Mouse (Mus musculus) stomach, embryonic 15.5 days (tissue): ENCODE results near the gene Shox2. TPM values are rescaled to one million over a fixed set of nuclear protein-coding genes. Genes with fewer than 3 reads are reported as not detected.

Source experiments
- ATAC-seq: fragments of 200-750 bp; cut with Nextera tagmentation; 2 replicates; pipeline ENCODE4 v1.8.0; 2017; ENCODE audit warnings: low read depth, moderate number of reproducible peaks, moderate TSS enrichment; ENCODE audit not compliant: insufficient read depth, low FRiP score
- H3K27ac ChIP-seq: fragments of 300-500 bp; sonication (generic); 2 replicates; pipeline ENCODE4 v1.5.1; 2015; ENCODE audit warnings: mild to moderate bottlenecking, inconsistent platforms
- H3K27me3 ChIP-seq: fragments of 300-500 bp; sonication (generic); replicated peaks from 2 replicates; pipeline ENCODE4 v1.6.1; 2015; ENCODE audit warnings: inconsistent platforms
- H3K36me3 ChIP-seq: fragments of 300-500 bp; sonication (generic); 2 replicates; pipeline ENCODE4 v1.6.1; 2015; ENCODE audit warnings: inconsistent platforms
- H3K4me1 ChIP-seq: fragments of 300-500 bp; sonication (generic); 2 replicates; pipeline ENCODE4 v1.6.1; 2015; ENCODE audit warnings: inconsistent platforms
- H3K4me2 ChIP-seq: fragments of 300-500 bp; sonication (generic); 2 replicates; pipeline ENCODE4 v1.6.1; 2015; ENCODE audit warnings: mild to moderate bottlenecking, inconsistent platforms
- H3K4me3 ChIP-seq: fragments of 300-500 bp; sonication (generic); replicated peaks from 2 replicates; pipeline ENCODE4 v1.5.1; 2015; ENCODE audit warnings: inconsistent platforms
- H3K9ac ChIP-seq: fragments of 300-500 bp; sonication (generic); 2 replicates; pipeline ENCODE4 v1.6.1; 2015; ENCODE audit warnings: inconsistent platforms
- H3K9me3 ChIP-seq: fragments of 300-500 bp; sonication (generic); 2 replicates; pipeline ENCODE4 v1.6.1; 2016; ENCODE audit warnings: inconsistent platforms
- WGBS: fragments of 180-500 bp; shearing (Covaris S2); methylation state at CpG from one replicate; pipeline ENCODE4 v1.1.7; 2015; 5-methylcytosine and 5-hydroxymethylcytosine counted together
- polyA plus RNA-seq: library from polyadenylated mRNA; unstranded; fragments of >200 nt; fragmentation: Nextera tagmentation; extraction: Ambion mirVana; gene quantifications from 2 replicates; pipeline ENCODE4 v1.2.1, GENCODE M21; 2015

Gene Shox2
- polyA plus RNA-seq, 1 experiment from 2014 or later, result 0.42 TPM

DNA sequence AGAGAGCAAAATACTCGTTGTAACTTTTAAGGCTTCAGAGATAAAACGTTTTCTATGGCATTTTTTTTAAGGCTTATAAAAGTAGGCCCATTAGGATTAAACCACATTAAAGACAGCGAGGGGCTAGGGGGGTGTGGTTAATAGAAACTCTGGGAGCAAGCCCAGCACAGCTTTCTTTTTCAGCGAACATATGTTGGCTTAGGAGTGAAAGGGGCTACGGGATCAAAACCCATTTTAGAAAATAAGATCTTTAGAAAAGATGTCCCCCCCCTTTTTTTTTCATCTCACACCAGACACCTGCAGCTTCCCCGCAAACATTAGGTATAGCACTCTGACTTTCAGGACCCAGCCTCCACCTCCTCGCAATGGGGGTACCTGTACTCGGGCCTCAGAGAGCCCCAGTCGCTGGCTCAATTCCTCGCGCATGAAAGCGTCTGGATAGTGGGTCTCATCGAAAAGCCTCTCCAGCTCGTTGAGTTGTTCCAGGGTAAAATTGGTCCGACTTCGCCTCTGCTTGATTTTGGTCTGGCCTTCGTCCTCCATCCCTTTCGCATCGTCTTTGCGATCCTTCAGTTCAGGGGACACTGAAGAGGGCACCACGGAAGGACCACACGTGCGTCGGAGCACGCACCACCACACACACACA lies 3.6 kb downstream of the Shox2 start:
- Histone ChIP-seq H3K9me3 (no peaks in the 10 kb centered on the region), H3K4me2 (no peak overlapping the region), H3K36me3 (no peaks in the 10 kb centered on the region), H3K4me3 (no peak overlapping the region), H3K9ac (no peak overlapping the region), H3K4me1 (peaks cover 25% of the 10 kb centered on the region), H3K27me3 (peaks cover 81% of the 10 kb centered on the region), H3K27ac (no peak overlapping the region)
- no peak for ATAC-seq
- WGBS, result 2% methylated on average over 25 of the region's 25 CpGs

DNA sequence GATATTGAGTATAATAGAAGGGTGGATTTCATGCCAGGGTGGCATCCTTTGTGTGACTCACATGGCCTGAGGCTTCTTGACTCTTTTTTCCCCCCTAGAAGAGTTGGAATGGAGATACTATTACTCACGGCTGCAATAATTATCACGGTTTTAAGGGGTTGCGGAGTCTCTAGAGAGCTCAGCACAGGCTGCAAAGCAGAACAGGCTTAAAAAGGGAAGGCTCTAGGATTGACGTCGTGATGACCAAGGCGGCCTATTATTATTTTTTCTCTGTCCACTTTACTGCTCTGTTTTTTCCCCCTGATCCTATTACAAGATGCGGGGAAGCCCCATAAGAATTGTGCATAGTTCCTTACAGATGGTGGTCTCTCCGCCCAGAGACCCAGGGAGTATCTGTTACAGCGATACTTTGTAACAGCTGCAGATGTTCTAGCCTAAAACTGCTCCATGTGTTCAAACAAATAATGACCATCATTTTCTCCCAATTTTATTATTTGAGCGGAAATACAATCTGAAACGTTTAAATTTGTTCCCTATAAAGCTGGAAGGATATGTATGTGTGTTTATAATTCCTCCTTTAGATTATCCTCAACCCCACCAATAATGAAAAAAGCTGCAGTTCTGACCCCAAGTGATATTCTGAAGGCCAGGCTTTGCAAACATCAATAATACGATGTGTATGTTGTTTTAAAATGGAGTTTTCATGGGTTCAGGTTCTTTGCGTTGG lies 4.5 kb downstream of the Shox2 start:
- no peaks in the 10 kb centered on the region for H3K9me3 ChIP-seq
- H3K9ac ChIP-seq, result no peak overlapping the region
- 8% methylated on average over 13 of the region's 13 CpGs for WGBS
- H3K36me3 ChIP-seq, result no peaks in the 10 kb centered on the region
- peaks cover 80% of the 10 kb centered on the region for H3K27me3 ChIP-seq
- no peak for ATAC-seq
- no peak overlapping the region for H3K4me3 ChIP-seq
- H3K27ac ChIP-seq, result no peak overlapping the region
- H3K4me2 ChIP-seq, result no peak overlapping the region
- peaks cover 18% of the 10 kb centered on the region for H3K4me1 ChIP-seq

- Histone ChIP-seq H3K4me1 (peaks cover 7% of the 10 kb centered on the region), H3K9ac (no peak overlapping the region), H3K36me3 (no peaks in the 10 kb centered on the region), H3K9me3 (no peaks in the 10 kb centered on the region), H3K4me2 (no peak overlapping the region), H3K4me3 (no peak overlapping the region), H3K27me3 (peaks cover 79% of the 10 kb centered on the region), H3K27ac (no peak overlapping the region)
- 17% methylated on average over 3 of the region's 3 CpGs for WGBS
- no peak for ATAC-seq
Measured at GRCm38 (mm10) chr3:66974501-66974900, 7.1 kb downstream of the Shox2 start.

GRCm38 (mm10) chr3:66973391-66973943 lies 8.1 kb downstream of the Shox2 start:
- H3K4me3 ChIP-seq, result peak overlapping the region; percentile 48
- peaks cover 70% of the 10 kb centered on the region for H3K27me3 ChIP-seq
- peak overlapping the region; percentile 77 for H3K4me2 ChIP-seq
- under 1% methylated on average over 59 of the region's 59 CpGs for WGBS
- H3K9me3 ChIP-seq, result no peaks in the 10 kb centered on the region
- no peak overlapping the region for H3K27ac ChIP-seq
- H3K36me3 ChIP-seq, result no peaks in the 10 kb centered on the region
- ATAC-seq, result peak; percentile 84
- peaks cover 7% of the 10 kb centered on the region for H3K4me1 ChIP-seq
- H3K9ac ChIP-seq, result no peak overlapping the region

GRCm38 (mm10) chr3:66972191-66972950 lies 9.2 kb downstream of the Shox2 start:
- peaks cover 65% of the 10 kb centered on the region for H3K27me3 ChIP-seq
- WGBS, result 4% methylated on average over 16 of the region's 16 CpGs
- H3K4me3 ChIP-seq, result no peak overlapping the region
- no peak overlapping the region for H3K4me2 ChIP-seq
- H3K27ac ChIP-seq, result no peak overlapping the region
- H3K9me3 ChIP-seq, result no peaks in the 10 kb centered on the region
- H3K9ac ChIP-seq, result no peak overlapping the region
- H3K36me3 ChIP-seq, result no peaks in the 10 kb centered on the region
- peaks cover 7% of the 10 kb centered on the region for H3K4me1 ChIP-seq
- no peak for ATAC-seq

GRCm38 (mm10) chr3:66970661-66971331 lies 10.8 kb downstream of the Shox2 start:
- no peak overlapping the region for H3K4me2 ChIP-seq
- H3K9ac ChIP-seq, result no peak overlapping the region
- H3K27ac ChIP-seq, result no peak overlapping the region
- 2% methylated on average over 29 of the region's 29 CpGs for WGBS
- no peaks in the 10 kb centered on the region for H3K9me3 ChIP-seq
- ATAC-seq, result no peak
- H3K4me1 ChIP-seq, result peaks cover 7% of the 10 kb centered on the region
- H3K36me3 ChIP-seq, result no peaks in the 10 kb centered on the region
- no peak overlapping the region for H3K4me3 ChIP-seq
- peaks cover 57% of the 10 kb centered on the region for H3K27me3 ChIP-seq

- H3K4me3 ChIP-seq, result no peak overlapping the region
- no peak overlapping the region for H3K4me2 ChIP-seq
- ATAC-seq, result no peak
- peaks cover 7% of the 10 kb centered on the region for H3K4me1 ChIP-seq
- H3K9ac ChIP-seq, result no peak overlapping the region
- peaks cover 57% of the 10 kb centered on the region for H3K27me3 ChIP-seq
- H3K27ac ChIP-seq, result no peak overlapping the region
- WGBS, result 5% methylated on average over 10 of the region's 10 CpGs
- H3K36me3 ChIP-seq, result no peaks in the 10 kb centered on the region
- H3K9me3 ChIP-seq, result no peaks in the 10 kb centered on the region
Measured at GRCm38 (mm10) chr3:66970261-66970660, 11.3 kb downstream of the Shox2 start.

DNA sequence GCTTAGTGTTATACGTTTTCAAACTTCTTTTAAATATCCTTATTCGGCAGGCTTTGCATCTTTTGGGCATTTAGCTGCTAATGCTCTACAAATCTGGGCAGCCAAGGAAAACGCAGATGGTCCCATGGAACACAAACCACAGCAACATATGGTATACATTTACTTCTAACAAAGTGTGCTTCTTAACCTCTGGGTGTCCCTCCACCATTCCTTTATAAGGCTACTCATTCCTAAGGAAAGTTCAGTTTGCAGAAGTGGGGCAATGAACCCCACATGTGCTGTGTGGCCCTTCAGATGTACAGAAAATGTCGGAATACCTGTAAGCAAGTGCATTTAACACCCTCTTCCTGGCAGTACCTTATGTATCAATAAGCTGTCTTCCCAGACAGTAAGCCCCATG lies 14.1 kb downstream of the Shox2 start:
- Histone ChIP-seq H3K27me3 (peaks cover 34% of the 10 kb centered on the region), H3K27ac (no peak overlapping the region)

GRCm38 (mm10) chr3:66964884-66965283 lies 16.7 kb downstream of the Shox2 start:
- H3K4me3 ChIP-seq, result no peak overlapping the region
- 41% methylated on average over 3 of the region's 3 CpGs for WGBS
- H3K9me3 ChIP-seq, result no peaks in the 10 kb centered on the region
- peaks cover 14% of the 10 kb centered on the region for H3K27me3 ChIP-seq
- no peak overlapping the region for H3K9ac ChIP-seq
- no peaks in the 10 kb centered on the region for H3K36me3 ChIP-seq
- no peak overlapping the region for H3K27ac ChIP-seq
- H3K4me1 ChIP-seq, result no peaks in the 10 kb centered on the region
- no peak for ATAC-seq
- H3K4me2 ChIP-seq, result no peak overlapping the region

More for the DNA sequence above, 14.1 kb downstream of the Shox2 start:
- Histone ChIP-seq H3K36me3 (no peaks in the 10 kb centered on the region), H3K4me2 (no peak overlapping the region), H3K4me1 (no peaks in the 10 kb centered on the region), H3K9me3 (no peaks in the 10 kb centered on the region), H3K9ac (no peak overlapping the region), H3K4me3 (no peak overlapping the region)
- 70% methylated on average over 4 of the region's 4 CpGs for WGBS
- ATAC-seq, result no peak

DNA sequence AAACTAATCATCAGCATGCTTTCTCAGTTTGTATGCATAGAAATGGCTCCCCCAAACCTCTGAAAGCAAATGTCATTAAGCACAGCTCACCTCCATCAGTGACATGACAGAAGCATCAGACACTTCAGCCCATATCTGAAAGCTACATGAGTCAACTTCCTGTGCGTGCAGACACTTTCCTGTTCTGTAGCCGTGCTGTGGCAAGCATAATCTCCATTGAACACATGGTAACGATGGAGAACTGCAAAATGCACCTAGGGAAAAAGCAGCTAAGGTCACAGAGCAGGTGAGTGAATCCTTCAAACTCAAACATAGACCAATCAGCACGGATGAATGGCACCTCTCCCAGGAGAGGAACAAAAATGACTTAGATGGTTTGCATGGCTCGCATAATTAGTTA lies 21.6 kb downstream of the Shox2 start:
- Histone ChIP-seq H3K27me3 (no peaks in the 10 kb centered on the region), H3K9me3 (no peaks in the 10 kb centered on the region), H3K4me3 (no peak overlapping the region), H3K4me1 (no peaks in the 10 kb centered on the region), H3K9ac (no peak overlapping the region), H3K36me3 (no peaks in the 10 kb centered on the region), H3K27ac (no peak overlapping the region), H3K4me2 (no peak overlapping the region)
- WGBS, result 53% methylated on average over 5 of the region's 5 CpGs
- no peak for ATAC-seq

- H3K9ac ChIP-seq, result no peak overlapping the region
- no peak overlapping the region for H3K4me3 ChIP-seq
- H3K36me3 ChIP-seq, result no peaks in the 10 kb centered on the region
- 47% methylated on average over 2 of the region's 2 CpGs for WGBS
- no peaks in the 10 kb centered on the region for H3K9me3 ChIP-seq
- H3K27ac ChIP-seq, result no peak overlapping the region
- no peak overlapping the region for H3K4me2 ChIP-seq
- no peaks in the 10 kb centered on the region for H3K27me3 ChIP-seq
- no peaks in the 10 kb centered on the region for H3K4me1 ChIP-seq
- ATAC-seq, result no peak
Measured at GRCm38 (mm10) chr3:66955126-66955525, 26.4 kb downstream of the Shox2 start.
